Mouse (Mus musculus) CD4-positive helper T cell, adult 2 months (primary cell): ENCODE data around the gene Cdh4.

ENCODE experiments used
- DNase-seq: peaks from one replicate; pipeline ENCODE4 v3.0.0-alpha.2; 2012; ENCODE audit warnings: low read depth, missing footprints, low spot score

Cdh4 gene

GRCm38 (mm10) chr2:179442191-179442540 lies at the start of gene Cdh4:
TSS of gene Cdh4 (plus strand) at chr2:179442431.
- DNase-seq: no peak

DNA sequence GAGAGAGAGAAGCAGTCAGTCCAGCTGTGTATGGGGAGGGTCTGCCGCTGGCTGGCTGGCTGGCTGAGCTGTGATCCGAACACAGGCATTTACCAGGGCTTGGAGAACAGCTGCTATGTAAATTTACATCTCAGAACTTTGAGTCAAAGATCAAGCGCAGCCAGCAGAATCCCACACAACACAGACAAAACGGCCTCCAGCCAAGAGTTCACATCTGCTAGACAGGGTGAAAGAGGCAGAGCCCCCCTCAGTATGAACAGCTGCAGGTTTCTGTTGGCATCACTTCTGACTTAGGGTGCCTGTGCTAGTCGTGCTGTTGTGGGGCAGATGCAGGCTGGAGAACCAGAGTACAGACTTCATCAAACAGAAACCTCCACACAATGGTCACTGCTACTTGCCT lies 46.8 kb upstream of the Cdh4 start:
- DNase-seq: no peak

DNA sequence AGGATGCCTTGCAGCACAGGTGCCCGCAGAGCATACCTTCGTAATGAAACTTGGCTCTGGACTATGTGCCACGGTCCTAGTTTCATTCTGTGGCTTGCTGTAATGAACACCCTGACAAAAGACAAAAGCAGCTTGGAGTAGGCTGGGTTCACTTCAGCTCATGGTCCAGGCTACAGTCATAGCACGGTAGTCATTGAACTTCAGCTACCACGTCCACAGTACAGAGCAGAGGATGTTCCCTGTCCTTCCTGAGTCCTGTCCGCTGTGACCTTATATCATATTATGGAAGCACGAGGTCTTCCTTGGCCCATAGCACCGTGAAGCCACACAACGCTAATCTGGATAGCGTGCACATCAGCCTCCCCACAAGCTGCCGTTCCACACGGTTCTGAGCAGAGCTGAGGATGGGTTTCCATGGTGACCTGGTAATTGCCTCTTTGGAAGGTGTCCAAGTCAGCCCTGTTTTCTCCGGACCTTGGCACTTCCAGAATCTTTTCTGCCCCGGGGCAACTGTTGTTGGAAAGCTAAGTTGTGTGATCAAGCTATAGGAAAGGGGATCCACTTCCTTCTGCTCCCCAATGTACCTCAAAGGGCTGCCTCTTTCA lies 42.5 kb upstream of the Cdh4 start:
- DNase-seq: no peak

DNA sequence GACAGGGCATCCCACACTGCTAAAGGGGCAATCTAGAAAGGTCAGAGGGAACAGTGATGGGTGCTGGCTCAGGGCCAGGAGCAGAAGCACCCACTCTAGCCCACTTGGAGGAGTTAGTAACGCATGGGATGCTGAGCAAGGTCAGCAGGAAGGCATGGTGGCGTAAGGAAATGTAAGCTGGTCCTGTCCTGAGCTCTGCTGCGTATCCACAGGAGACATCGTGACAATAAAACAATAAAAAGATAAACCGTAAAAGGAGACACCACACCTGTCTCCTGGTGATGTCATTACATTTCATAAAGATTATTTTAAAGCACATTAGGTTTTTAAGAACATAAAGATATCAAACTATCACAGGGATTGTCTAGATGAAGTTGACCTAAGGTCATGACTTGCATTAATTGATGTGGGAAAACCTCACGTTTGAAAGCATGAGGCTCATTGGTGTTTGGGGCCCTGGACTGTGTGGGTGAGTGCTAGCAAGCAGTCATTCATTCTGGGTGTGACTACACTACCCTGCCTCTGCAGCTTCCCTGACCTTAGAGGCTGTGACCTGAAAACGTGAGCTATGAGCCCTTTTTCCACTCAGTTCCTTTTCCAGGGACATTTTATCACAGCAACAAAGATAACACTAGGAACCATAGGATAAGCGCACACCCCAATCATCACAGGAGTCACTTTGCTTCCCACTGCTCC lies 31.2 kb upstream of the Cdh4 start:
- DNase-seq: no peak

- DNase-seq: no peak
Measured at GRCm38 (mm10) chr2:179412966-179413365, 29.3 kb upstream of the Cdh4 start.

GRCm38 (mm10) chr2:179414253-179414652 lies 28.0 kb upstream of the Cdh4 start:
- DNase-seq: no peak

DNA sequence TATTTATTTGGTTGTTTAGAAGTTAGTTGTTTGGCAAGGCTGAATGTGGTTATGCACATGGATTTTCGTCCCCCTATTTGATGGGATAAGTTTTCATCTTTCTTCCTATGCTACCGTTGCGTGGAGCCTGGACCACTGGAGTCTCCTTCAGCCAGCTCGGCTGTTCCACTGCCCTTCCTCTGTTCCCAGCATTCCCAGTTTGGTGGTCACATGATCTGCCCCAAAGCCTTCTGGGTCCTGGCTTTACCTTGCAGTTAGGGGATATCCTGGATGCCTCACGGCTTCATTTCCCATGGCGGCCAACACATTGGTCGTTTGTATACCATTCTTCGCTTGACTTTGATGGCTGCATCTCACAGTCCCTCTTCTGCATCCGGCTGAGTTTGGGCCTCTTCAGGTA lies 27.5 kb upstream of the Cdh4 start:
- no peak for DNase-seq

DNA sequence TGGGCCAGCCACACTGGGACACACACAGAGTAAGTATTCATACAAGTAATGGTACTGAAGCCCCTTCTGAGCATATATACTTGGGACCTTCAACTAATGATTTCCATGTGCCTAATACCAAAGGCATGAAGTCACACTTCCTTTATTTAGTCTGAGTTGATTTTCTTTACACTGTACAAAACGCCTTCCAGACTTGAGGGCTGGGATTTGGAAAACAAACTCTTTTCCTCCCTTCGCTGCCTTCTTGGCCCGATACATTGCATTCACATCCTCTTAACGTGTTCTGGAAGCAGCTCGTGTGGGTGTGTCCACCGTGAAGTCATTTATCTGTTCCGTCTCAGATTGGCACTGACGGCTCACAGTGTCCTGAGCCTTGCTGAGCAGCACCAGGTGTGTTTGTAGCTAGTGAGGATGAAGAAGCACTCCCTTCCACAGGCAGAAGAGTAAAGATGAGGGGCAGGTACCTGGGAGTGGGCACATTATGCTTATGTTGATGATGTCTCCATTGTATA lies 26.3 kb upstream of the Cdh4 start:
- DNase-seq: no peak

- no peak for DNase-seq
Measured at GRCm38 (mm10) chr2:179416587-179417227, 25.5 kb upstream of the Cdh4 start.

- no peak for DNase-seq
Measured at GRCm38 (mm10) chr2:179425602-179426001, 16.6 kb upstream of the Cdh4 start.

DNA sequence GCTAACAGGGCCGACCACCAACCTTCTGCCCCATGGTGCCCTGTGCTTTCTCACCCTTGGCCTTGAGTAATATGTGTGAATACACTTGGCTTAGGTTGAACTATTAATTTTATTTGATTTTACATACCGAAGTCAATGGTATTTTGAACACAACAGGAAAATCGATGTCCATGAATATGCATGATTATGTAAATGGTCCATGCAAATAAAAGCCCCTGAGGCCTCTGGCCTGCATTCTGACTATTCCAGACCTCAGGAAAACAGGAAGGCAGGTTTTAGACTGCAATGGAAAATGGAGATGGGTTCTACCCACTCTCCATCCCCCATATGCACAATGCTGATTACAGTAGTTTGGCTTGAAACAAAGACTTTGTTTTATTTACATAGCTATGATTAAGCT lies 13.3 kb upstream of the Cdh4 start:
- no peak for DNase-seq

GRCm38 (mm10) chr2:179440161-179440560 lies 2.1 kb upstream of the Cdh4 start:
- DNase-seq: no peak

DNA sequence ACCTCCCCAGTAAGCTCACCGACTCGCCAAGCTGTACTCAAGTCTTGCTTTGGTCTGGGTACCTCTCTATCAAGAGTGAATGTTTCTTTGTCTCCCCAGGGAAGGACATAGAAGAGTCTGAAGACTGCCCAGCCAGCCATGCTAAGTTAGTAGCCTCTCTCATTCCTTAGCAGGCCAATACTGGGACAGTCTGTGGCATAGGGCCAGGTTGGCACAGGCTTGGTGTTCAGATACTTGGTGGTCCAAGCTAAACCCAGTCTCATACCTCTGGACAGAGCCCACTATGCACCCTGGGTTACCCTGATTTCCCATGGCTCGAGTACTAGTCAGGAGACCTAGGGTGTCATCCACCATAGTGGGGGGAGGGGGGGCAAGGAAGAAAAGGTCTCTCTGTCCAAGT lies 1.1 kb upstream of the Cdh4 start:
- DNase-seq: peak; percentile 3

DNA sequence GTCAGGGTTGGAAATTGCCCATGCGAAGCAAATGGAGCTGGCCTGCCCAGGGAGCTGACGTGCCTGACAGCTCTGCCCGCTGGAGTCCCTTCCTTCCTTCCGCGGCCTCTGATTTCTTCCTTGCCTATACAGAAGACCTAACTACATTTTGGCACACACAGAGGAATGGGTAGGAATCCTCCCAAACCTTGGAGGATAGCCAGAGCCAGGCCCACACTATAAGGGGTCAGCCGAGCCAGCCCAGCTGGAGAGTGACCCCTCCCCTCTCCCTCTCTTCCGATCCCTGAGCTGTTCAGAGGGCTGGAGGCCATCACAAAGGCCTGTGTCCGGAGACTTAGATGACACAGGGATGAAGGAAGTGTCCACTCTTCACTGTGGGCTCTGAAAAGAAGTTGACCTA lies 514 bp upstream of the Cdh4 start:
- no peak for DNase-seq

DNA sequence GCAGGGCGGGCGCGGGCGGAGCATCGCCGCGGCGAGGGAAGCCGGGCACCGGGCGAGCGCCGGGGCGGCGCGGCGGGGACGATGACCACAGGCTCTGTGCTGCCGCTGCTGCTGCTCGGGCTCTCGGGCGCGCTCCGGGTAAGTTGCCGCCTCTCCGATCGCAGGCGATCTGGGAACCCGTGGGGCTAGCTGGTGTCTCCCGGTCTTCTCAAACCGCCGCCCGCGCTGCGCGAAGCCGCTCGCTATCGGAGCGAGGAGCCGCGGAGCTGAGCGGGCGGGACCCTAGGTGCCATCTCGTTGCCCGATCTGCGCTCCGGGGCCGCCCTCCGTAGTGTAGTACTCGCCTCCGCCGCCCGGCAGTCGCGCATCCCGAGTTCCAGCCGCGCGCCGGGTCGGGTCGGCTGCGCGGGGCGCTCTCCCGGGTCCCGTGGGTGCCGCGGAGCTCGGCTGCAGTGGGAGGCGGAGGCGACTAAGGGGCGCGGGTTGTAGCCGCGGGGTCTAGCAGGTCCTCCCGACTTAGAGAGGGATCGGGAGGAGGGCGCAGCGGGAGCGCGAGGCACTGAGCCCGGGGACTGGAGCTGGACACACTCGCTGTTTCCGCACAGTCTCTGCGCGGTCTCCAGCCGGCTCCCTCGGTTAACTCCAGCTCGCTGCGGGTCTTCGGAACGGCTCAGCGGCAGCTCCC lies 452 bp downstream of the Cdh4 start:
- DNase-seq: no peak

GRCm38 (mm10) chr2:179443226-179443815 lies 1.1 kb downstream of the Cdh4 start:
- no peak for DNase-seq

DNA sequence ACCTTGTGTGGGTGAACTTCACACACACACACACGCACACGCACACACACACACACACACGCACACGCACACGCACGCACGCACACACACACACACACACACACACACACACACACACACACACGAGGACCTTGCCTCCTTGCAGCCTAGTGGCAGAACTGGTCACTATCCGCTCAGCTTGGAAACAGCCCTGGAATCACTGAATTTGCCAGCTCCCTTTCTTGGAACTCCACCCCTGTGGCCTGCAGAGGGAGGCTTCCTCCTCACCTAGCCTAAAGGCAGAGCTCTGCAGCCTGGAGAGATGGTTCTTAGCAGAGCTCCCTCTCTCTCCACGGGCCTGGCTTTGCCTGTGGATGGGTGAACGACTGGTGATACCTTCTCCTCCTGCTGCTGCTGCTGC lies 1.7 kb downstream of the Cdh4 start:
- DNase-seq: no peak

- no peak for DNase-seq
Measured at GRCm38 (mm10) chr2:179448256-179448655, 6.0 kb downstream of the Cdh4 start.

GRCm38 (mm10) chr2:179449018-179449417 lies 6.8 kb downstream of the Cdh4 start:
- no peak for DNase-seq

DNA sequence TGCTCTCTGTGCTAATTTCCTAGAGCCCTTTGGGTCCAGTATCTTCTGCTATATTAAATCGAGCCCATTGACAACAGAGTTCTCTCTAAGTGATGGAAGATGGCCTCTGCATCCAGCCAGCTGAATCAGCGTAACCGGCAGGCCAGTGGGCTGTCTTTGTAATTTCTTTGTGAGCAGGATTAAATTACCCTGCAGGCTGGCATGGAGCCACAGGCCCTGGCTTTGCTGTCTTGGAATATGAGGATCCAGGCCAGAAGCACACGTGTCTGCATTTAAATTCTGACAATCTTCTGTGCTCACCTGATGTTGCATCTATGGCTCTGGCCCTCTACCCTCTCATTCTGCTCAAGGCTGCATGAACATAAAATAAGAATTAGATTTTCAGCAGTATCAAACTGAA lies 17.0 kb downstream of the Cdh4 start:
- no peak for DNase-seq

DNA sequence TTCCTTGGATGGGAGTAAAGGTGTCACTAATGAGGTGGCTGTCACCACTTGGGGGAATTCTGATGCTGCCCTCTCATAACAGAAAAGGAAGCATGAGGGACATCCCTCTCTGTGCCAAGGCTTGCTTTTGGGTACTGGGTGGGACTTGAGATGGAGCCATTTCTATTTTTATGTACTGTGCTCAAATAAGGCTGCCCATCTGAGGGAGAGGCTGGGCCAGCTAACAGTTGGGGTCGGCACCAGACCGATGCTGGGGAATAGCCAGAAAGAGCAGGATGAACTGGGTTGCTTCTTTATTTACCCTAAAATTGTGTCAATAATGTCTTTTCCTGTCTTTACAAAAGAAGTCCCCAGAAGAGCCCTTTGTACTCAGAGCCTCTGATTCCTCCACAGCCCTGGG lies 17.4 kb downstream of the Cdh4 start:
- no peak for DNase-seq

DNA sequence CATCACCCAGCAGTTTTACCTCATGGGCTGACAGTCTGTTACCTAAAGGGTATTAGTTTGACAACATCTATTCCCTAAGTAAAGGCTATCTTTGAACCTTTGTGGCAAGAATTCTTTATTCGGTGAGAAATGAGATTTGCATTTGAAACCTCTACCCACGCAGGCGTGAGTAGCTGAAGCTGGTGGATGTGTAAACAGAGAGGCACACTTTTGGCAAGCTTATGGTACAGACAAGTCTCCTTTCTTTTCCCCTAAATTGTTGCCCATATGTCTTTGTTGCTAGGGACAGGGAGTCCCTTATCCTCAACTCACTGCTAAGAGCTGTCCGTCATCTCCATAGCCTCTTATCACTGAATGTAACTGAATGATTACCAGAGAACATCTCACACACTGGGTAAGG lies 21.3 kb downstream of the Cdh4 start:
- DNase-seq: no peak
